Mouse (Mus musculus) CH12.LX (cell line): ENCODE results near the gene Dnah3. TPM values are rescaled to one million over a fixed set of nuclear protein-coding genes. Genes with fewer than 3 reads are reported as not detected.

Experiments used
- DNase-seq: peaks from one replicate; pipeline ENCODE4 v3.0.0-alpha.2; 2013; ENCODE audit errors: extremely low read depth
- H3K27ac ChIP-seq: 2 replicates; pipeline ENCODE4 v1.5.1; 2012; ENCODE audit warnings: low read depth, mild to moderate bottlenecking, control low read depth, moderate library complexity; ENCODE audit not compliant: insufficient read depth
- H3K27me3 ChIP-seq: replicated peaks from 2 replicates; pipeline ENCODE3; 2012; ENCODE audit warnings: inconsistent platforms
- H3K36me3 ChIP-seq, 2 experiments: replicated peaks in 1 of 2; 2 replicates each; pipeline versions ENCODE3 to v1.6.1; 2012; ENCODE audit warnings: inconsistent platforms in 1 of 2, low read length in 1 of 2, mild to moderate bottlenecking in 1 of 2, mixed read lengths in 1 of 2, moderate library complexity in 1 of 2; ENCODE audit not compliant: control insufficient read depth in 1 of 2, insufficient read depth in 1 of 2
- H3K4me1 ChIP-seq, 2 experiments: 2 replicates each; pipeline ENCODE4 v1.6.1; 2012; ENCODE audit warnings: inconsistent platforms in 1 of 2, moderate library complexity in 1 of 2; ENCODE audit not compliant: insufficient read depth in 2 of 2, control insufficient read depth in 1 of 2
- H3K4me2 ChIP-seq: 2 replicates; pipeline ENCODE4 v1.6.1; 2012; ENCODE audit warnings: low read depth, mild to moderate bottlenecking, control low read depth; ENCODE audit not compliant: poor library complexity, insufficient read depth, severe bottlenecking
- H3K4me3 ChIP-seq, 3 experiments: fragments of 150-350 bp in 1 of 3; sonication (generic) in 1 of 3; replicated peaks in 1 of 3; 2 replicates each; pipeline versions ENCODE3 to v1.5.1; 2011 to 2012; ENCODE audit warnings: low read depth in 2 of 3, low read length in 2 of 3, mild to moderate bottlenecking in 2 of 3, moderate library complexity in 2 of 3, control low read depth in 1 of 3, improper control_type of control experiment in 1 of 3, inconsistent platforms in 1 of 3, mixed read lengths in 1 of 3; ENCODE audit not compliant: poor library complexity in 1 of 3
- H3K79me2 ChIP-seq: replicated peaks from 2 replicates; pipeline ENCODE4 v1.6.1; 2012; ENCODE audit warnings: mild to moderate bottlenecking, moderate library complexity; ENCODE audit not compliant: control insufficient read depth, poor library complexity, insufficient read depth, severe bottlenecking; ENCODE audit errors: extremely low read depth
- H3K9ac ChIP-seq: 2 replicates; pipeline ENCODE4 v1.6.1; 2012; ENCODE audit warnings: low read depth, mild to moderate bottlenecking, control low read depth, moderate library complexity; ENCODE audit not compliant: insufficient read depth
- H3K9me3 ChIP-seq: replicated peaks from 2 replicates; pipeline ENCODE3; 2012; ENCODE audit warnings: low read length, inconsistent platforms, mixed read lengths
- EP300 ChIP-seq: IDR thresholded peaks from 2 replicates; pipeline ENCODE4 v1.6.1; 2011; ENCODE audit warnings: low read length, improper control_type of control experiment
- ETS1 ChIP-seq: conservative IDR thresholded peaks from 2 replicates; pipeline ENCODE4 v1.6.1; 2012; ENCODE audit warnings: low read depth, mild to moderate bottlenecking, inconsistent platforms, low read length, improper control_type of control experiment, moderate library complexity
- IRF4 ChIP-seq: IDR thresholded peaks from 2 replicates; pipeline ENCODE4 v1.6.1; 2014; ENCODE audit warnings: low read depth, mild to moderate bottlenecking, inconsistent platforms, low read length, improper control_type of control experiment
- JUND ChIP-seq: conservative IDR thresholded peaks from 2 replicates; pipeline ENCODE4 v1.6.1; 2011; ENCODE audit warnings: low read depth, low read length, improper control_type of control experiment
- KAT2A ChIP-seq: IDR thresholded peaks from 2 replicates; pipeline ENCODE4 v1.6.1; 2012; ENCODE audit warnings: low read length, improper control_type of control experiment, inconsistent platforms; ENCODE audit not compliant: insufficient replicate concordance
- RAD21 ChIP-seq: IDR thresholded peaks from 2 replicates; pipeline ENCODE4 v1.6.1; 2011; ENCODE audit warnings: low read depth, mild to moderate bottlenecking, low read length, improper control_type of control experiment, moderate library complexity
- ZMIZ1 ChIP-seq: IDR thresholded peaks from 2 replicates; pipeline ENCODE4 v1.6.1; 2012; ENCODE audit warnings: low read depth, mild to moderate bottlenecking, inconsistent platforms, low read length, improper control_type of control experiment
- dilution Hi-C: fragments of 300-500 bp; cut with MboI; formaldehyde crosslinking; loops from 2 replicates; pipeline ENCODE4 v1.14.3; 2020; ENCODE audit warnings: low sequenced_read_pairs; ENCODE audit not compliant: extremely low pct_unique_long_range_greater_than_20kb, extremely low pct_ligation_motif_present
- in situ Hi-C: fragments of 300-500 bp; cut with MboI; formaldehyde crosslinking; loops from 3 replicates; pipeline ENCODE4 v1.14.3; 2019; ENCODE audit warnings: low sequenced_read_pairs, low pct_ligation_motif_present, low pct_unique_long_range_greater_than_20kb, mixed read lengths
- polyA plus RNA-seq: library from polyadenylated mRNA; unstranded; fragments of >175 nt; gene quantifications from 2 replicates; pipeline ENCODE4 v1.2.1, GENCODE M21; 2012; ENCODE audit warnings: low read depth; ENCODE audit not compliant: insufficient read length
- total RNA-seq, 2 experiments: library from RNA; depleted of rRNA; stranded (reverse); fragments of 300-350 nt in 1 of 2; fragments of >200 nt in 1 of 2; gene quantifications; 2 replicates each; pipeline ENCODE4 v1.2.3; 2012 to 2014

The Dnah3 gene
- total and polyA plus RNA-seq, 3 experiments: not detected

DNA sequence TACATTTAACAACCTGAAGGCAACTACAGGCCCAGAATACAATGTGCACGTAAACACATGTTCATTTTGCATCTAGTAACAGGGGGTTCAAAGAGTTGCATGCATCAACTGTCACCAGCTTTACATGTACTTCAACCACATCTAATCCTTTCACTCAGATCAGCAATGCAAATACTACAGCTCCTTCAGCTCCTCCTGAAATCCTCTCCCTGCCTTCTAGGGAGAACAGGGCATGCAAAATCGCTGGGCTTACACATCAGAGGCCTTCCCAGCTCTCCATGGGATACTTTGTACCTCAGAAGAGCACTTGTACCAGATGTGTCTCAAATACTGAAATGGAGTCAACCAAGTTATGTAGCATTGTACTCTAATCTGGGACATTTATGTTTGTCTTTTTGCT is 222.0 kb downstream of the Dnah3 start:
- dilution Hi-C loops (no loop called here), in situ Hi-C loops (loop anchor here (25.0 kb wide), 1 partner anchor 189 kb away; no protein-coding TSS in a partner anchor)
- DNase-seq: no peak
- H3K79me2 ChIP-seq: no peaks in the 10 kb centered on the region
- no peak for TF ChIP-seq ZMIZ1
- TF ChIP-seq RAD21: no peak
- no peak for TF ChIP-seq KAT2A
- TF ChIP-seq IRF4: no peak
- no peak for TF ChIP-seq ETS1
- TF ChIP-seq EP300: no peak
- no peak for TF ChIP-seq JUND
- H3K36me3 ChIP-seq: peaks cover 0 to 4% of the 10 kb centered on the region in 2 experiments
- H3K9ac ChIP-seq: no peak overlapping the region
- H3K27me3 ChIP-seq: no peaks in the 10 kb centered on the region
- H3K4me2 ChIP-seq: no peak overlapping the region
- H3K27ac ChIP-seq: no peak overlapping the region
- no peaks in the 10 kb centered on the region for H3K9me3 ChIP-seq
- peaks cover 6 to 16% of the 10 kb centered on the region in 2 experiments; a peak in 3 of 4 replicates for H3K4me1 ChIP-seq
- no peak overlapping the region for H3K4me3 ChIP-seq

Other genes starting within 250 kb of the Dnah3 start
- 4.6 and 5.5 TPM in 2 replicates for gene Lyrm1, start 199.4 kb downstream of the Dnah3 start, total RNA-seq (2012; rRNA removed)
- gene Lyrm1, start 199.4 kb downstream of the Dnah3 start, total RNA-seq (2014; rRNA removed): 10.3 and 10.9 TPM in 2 replicates
- 3.7 and 7.9 TPM in 2 replicates for gene Lyrm1, start 199.4 kb downstream of the Dnah3 start, polyA plus RNA-seq
- gene Dcun1d3, start 199.0 kb downstream of the Dnah3 start, total RNA-seq (2012; rRNA removed): 2.6 and 4.2 TPM in 2 replicates
- gene Dcun1d3, start 199.0 kb downstream of the Dnah3 start, total RNA-seq (2014; rRNA removed): 5.2 and 5.9 TPM in 2 replicates
- gene Dcun1d3, start 199.0 kb downstream of the Dnah3 start, polyA plus RNA-seq: 2.4 and 3.2 TPM in 2 replicates
- not detected in 2 replicates for gene Tmem159, start 7.1 kb upstream of the Dnah3 start, total RNA-seq (2012; rRNA removed)
- not detected in 2 replicates for gene Tmem159, start 7.1 kb upstream of the Dnah3 start, total RNA-seq (2014; rRNA removed)
- gene Tmem159, start 7.1 kb upstream of the Dnah3 start, polyA plus RNA-seq: not detected in 2 replicates
- 0.04 TPM in 1 of 2 replicates, not detected in the other for gene Zp2, start 50.0 kb upstream of the Dnah3 start, total RNA-seq (2012; rRNA removed)
- not detected in 2 replicates for gene Zp2, start 50.0 kb upstream of the Dnah3 start, total RNA-seq (2014; rRNA removed)
- not detected in 2 replicates for gene Zp2, start 50.0 kb upstream of the Dnah3 start, polyA plus RNA-seq
- not detected in 2 replicates for gene Anks4b, start 78.6 kb upstream of the Dnah3 start, total RNA-seq (2012; rRNA removed)
- gene Anks4b, start 78.6 kb upstream of the Dnah3 start, total RNA-seq (2014; rRNA removed): not detected in 2 replicates
- not detected in 2 replicates for gene Anks4b, start 78.6 kb upstream of the Dnah3 start, polyA plus RNA-seq
- gene Crym, start 106.8 kb upstream of the Dnah3 start, total RNA-seq (2012; rRNA removed): not detected in 2 replicates
- gene Crym, start 106.8 kb upstream of the Dnah3 start, total RNA-seq (2014; rRNA removed): not detected in 2 replicates
- not detected in 2 replicates for gene Crym, start 106.8 kb upstream of the Dnah3 start, polyA plus RNA-seq
- gene Abca14, start 108.7 kb upstream of the Dnah3 start, total RNA-seq (2012; rRNA removed): not detected in 2 replicates
- gene Abca14, start 108.7 kb upstream of the Dnah3 start, total RNA-seq (2014; rRNA removed): not detected in 2 replicates
- not detected in 2 replicates for gene Abca14, start 108.7 kb upstream of the Dnah3 start, polyA plus RNA-seq
- not detected in 2 replicates for gene Abca15, start 233.4 kb upstream of the Dnah3 start, total RNA-seq (2012; rRNA removed)
- not detected in 2 replicates for gene Abca15, start 233.4 kb upstream of the Dnah3 start, total RNA-seq (2014; rRNA removed)
- not detected in 2 replicates for gene Abca15, start 233.4 kb upstream of the Dnah3 start, polyA plus RNA-seq